ENCODE assay signal across 18 mouse cellular contexts in the genomic region with DNA sequence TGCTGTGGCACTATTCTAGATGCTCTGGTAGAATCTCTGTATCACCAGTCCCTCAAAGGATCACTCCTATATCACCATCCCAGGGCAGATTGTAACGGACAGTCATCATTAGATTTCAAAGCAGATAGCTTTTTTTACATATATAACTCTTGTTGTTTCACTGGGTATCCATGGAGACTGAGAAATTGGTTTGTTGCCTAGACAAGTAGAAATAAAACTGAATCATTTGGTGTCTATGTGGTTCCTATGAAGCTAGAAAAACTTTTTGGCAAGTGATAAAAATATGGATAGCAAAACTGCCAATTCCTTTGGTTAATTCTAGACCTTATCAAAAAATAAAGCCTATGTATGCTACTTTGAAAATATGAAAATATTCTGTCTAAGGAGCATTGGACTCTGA.
"Had no signal": no experiment of that assay in that cellular context is flagged by ENCODE, and none has a peak within 500 bp of the region (broad histone marks: within the 10 kb centered on the region; RNA-seq: fewer than 3 reads in every experiment).

No protein-coding gene starts in this region.

- H3K4me3 ChIP-seq: midbrain, embryonic 10.5 days; midbrain, embryonic 12.5 days; myocyte; neural tube, embryonic 13.5 days; neural tube, embryonic 15.5 days had no signal

- H3K27ac ChIP-seq: midbrain, embryonic 10.5 days; midbrain, embryonic 12.5 days; neural tube, embryonic 13.5 days; neural tube, embryonic 15.5 days had no signal

- H3K27me3 ChIP-seq: midbrain, embryonic 12.5 days; neural tube, embryonic 13.5 days; neural tube, embryonic 15.5 days had no signal

- H3K4me2 ChIP-seq: lung, embryonic 14.5 days; midbrain, embryonic 12.5 days; neural tube, embryonic 13.5 days; neural tube, embryonic 15.5 days had no signal

- H3K4me1 ChIP-seq: midbrain, embryonic 10.5 days; midbrain, embryonic 12.5 days; neural tube, embryonic 13.5 days; neural tube, embryonic 15.5 days had no signal

- ATAC-seq: midbrain, embryonic 16.5 days had no signal

- H3K9ac ChIP-seq: lung, embryonic 14.5 days; midbrain, embryonic 12.5 days; neural tube, embryonic 13.5 days; neural tube, embryonic 15.5 days had no signal

- DNase-seq: lung, embryonic 14.5 days; lung, postnatal 10 days; lung, postnatal 4 days; midbrain, embryonic 14.5 days; retina, postnatal 1 day; right cerebral cortex, adult 18-20 months; right cerebral cortex, postnatal 25 days; right cerebral cortex, postnatal 4 days; spleen, adult 18-20 months; thymus, adult 2 months; thymus, postnatal 25 days; thymus, postnatal 4 days had no signal

- H3K9me3 ChIP-seq: midbrain, embryonic 10.5 days; neural tube, embryonic 13.5 days; neural tube, embryonic 15.5 days had no signal

- H3K36me3 ChIP-seq: midbrain, embryonic 10.5 days; midbrain, embryonic 12.5 days; neural tube, embryonic 13.5 days; neural tube, embryonic 15.5 days had no signal
